Mouse (Mus musculus): ENCODE measurements around the gene Slit2. TPM values are rescaled to one million over a fixed set of nuclear protein-coding genes. Genes with fewer than 3 reads are reported as not detected.
A peak's percentile ranks its signal among the peaks of the same experiment; 100 is the strongest.

Slit2 gene
- polyA plus RNA-seq, 1 experiment from 2014 or later, result 32.6 TPM

DNA sequence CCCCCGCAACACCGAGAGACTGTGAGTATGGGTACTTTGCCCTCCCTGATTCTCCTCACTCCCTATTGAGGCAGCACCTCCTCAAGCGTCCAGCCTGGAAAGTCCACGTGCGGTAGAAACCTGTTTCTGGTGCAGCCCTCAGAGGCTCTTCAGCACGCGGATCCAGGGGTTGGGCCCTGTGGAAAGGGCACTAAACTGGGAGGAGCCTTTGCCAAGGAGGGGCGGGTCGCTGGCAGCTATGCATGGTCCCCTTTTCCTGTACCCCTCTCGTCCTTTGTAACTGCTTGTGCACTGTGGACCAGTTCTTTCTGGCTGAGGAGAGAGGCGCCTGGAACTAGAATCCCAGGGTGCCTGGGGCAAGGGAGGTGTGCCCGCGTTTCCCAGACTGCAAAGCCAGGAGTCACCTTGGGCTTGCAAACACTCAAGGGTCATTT, 2.3 kb downstream of the Slit2 start:
- ATAC-seq (ENCODE audit: low FRiP score, low TSS enrichment), result peak; percentile 52
- H3K9me3 ChIP-seq (ENCODE audit: low read length), result no peaks in the 10 kb centered on the region
- peak overlapping the region; percentile 64 for H3K4me3 ChIP-seq (ENCODE audit: low read length)
- peaks cover 4% of the 10 kb centered on the region; the same call in 1 of the 2 replicates for H3K36me3 ChIP-seq (ENCODE audit: insufficient read depth, low read length)
- peaks cover 40% of the 10 kb centered on the region for H3K4me1 ChIP-seq (ENCODE audit: insufficient read depth, low read length)
- under 1% methylated on average over 13 of the region's 13 CpGs for WGBS
- H3K9ac ChIP-seq (replicated peaks; ENCODE audit: low read length), result peak overlapping the region; percentile 67
- H3K4me2 ChIP-seq (replicated peaks; ENCODE audit: low read depth, low read length), result peak overlapping the region; percentile 98
- H3K27ac ChIP-seq (ENCODE audit: low read length), result no peak overlapping the region; the same call in 1 of the 2 replicates
- no peaks in the 10 kb centered on the region for H3K27me3 ChIP-seq (ENCODE audit: insufficient read depth, low read length)

DNA sequence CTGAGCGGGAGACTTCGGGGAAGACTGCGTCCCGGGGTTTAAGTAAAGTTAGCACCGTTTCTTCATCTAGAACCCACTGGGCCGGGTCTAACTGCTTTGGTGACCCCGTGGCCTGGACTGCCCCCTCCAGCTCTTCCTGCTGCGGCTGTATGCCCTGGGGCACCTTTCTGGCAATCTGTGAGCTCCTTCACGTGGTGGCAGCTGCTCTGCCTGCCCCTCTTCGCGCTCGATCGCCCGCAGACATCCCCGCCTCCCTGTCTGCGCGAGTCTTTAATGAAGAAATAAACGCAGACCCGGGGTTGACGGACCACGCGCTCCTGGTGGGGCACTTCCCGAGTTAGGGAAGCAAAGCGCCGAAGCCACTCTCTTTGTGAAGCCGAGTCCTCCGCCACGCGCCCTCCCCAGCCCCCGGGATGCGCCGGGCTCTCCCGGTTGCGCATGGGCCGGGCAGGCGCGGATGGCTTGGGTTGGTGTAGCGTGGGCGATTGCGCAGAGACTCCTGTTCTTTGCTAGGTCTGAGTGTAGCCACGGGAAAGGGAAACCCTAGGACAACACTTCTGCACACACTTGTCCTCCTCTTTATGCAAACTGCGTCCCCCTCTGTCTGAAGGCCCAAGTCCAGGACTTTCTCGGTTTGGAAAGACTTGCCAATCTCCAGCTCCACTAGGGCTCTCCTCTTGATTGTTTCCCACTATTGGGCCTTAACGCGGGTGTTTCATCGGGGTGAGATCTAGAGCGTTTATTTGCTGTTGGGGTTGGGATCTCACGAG, 3.1 kb downstream of the Slit2 start:
- Histone ChIP-seq H3K27me3 (ENCODE audit: insufficient read depth, low read length) (no peaks in the 10 kb centered on the region), H3K9ac (replicated peaks; ENCODE audit: low read length) (peak overlapping the region; percentile 67), H3K27ac (ENCODE audit: low read length) (peak overlapping the region; percentile 8; the same call in 1 of the 2 replicates), H3K4me3 (ENCODE audit: low read length) (peak overlapping the region; percentile 64), H3K4me2 (replicated peaks; ENCODE audit: low read depth, low read length) (peak overlapping the region; percentile 98), H3K4me1 (ENCODE audit: insufficient read depth, low read length) (peaks cover 37% of the 10 kb centered on the region), H3K36me3 (ENCODE audit: insufficient read depth, low read length) (peaks cover 4% of the 10 kb centered on the region; the same call in 1 of the 2 replicates), H3K9me3 (ENCODE audit: low read length) (no peaks in the 10 kb centered on the region)
- under 1% methylated on average over 48 of the region's 48 CpGs for WGBS
- ATAC-seq (ENCODE audit: low FRiP score, low TSS enrichment), result peak; percentile 40

DNA sequence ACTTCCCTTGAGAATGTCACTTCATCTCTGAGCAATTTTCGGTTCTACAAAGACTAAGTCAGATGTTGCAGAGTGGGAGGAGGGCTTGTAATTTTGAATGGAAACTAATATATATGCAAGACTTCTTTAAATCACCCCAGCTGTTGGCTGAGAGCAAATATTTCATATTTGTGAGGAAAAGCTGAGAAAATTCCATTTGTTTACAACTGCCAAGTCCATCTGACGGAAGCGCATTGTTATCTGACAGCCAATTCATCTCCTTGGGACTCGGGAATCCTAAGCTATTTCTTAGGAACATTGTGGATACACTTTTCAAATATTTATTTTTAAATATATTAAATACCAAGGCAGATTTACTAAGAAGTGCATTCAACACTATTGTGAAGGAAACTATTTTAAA, 8.0 kb downstream of the Slit2 start:
- H3K4me2 ChIP-seq (replicated peaks; ENCODE audit: low read depth, low read length), result no peak overlapping the region
- no peak overlapping the region for H3K27ac ChIP-seq (ENCODE audit: low read length)
- H3K36me3 ChIP-seq (ENCODE audit: insufficient read depth, low read length), result peaks cover 8% of the 10 kb centered on the region; the same call in 1 of the 2 replicates
- WGBS, result 74% methylated on average over 4 of the region's 4 CpGs
- no peak overlapping the region for H3K4me3 ChIP-seq (ENCODE audit: low read length)
- no peak overlapping the region for H3K9ac ChIP-seq (replicated peaks; ENCODE audit: low read length)
- H3K9me3 ChIP-seq (ENCODE audit: low read length), result no peaks in the 10 kb centered on the region
- no peak for ATAC-seq (ENCODE audit: low FRiP score, low TSS enrichment)
- H3K4me1 ChIP-seq (ENCODE audit: insufficient read depth, low read length), result peaks cover 20% of the 10 kb centered on the region; the same call in 1 of the 2 replicates
- H3K27me3 ChIP-seq (ENCODE audit: insufficient read depth, low read length), result no peaks in the 10 kb centered on the region

DNA sequence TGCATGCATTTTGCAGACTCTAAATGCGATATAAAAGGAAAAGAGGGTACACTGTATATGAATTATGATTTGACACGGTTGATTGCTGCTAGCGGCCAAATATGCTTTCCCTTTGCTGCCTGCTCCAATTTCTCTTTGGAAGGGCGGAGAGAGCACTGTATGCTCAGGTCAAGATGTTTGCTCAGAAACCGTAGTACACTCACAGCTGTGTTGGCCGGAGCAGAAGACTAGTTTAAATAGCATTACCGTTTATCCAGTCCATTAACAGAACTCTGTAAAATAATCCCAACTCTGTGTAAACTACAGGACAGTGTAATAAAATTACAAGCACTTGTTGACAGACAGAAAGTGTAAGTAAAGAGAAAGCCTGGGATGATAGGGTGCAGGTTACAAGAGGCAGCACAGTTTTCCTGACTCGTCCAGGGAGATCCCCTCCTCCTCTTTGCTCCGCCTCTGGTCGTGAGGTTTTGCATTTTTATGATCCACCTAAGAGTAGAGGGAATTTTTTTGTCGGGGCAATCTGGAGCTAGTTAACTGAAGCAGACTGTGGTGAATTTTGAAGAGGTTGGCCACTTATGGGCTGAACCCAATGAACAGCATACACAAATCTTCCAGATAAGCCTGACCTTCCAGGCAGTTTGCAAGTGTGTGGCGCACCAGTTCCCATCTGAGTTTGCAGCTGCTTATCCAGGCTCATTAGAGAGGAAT, 20.9 kb downstream of the Slit2 start:
- WGBS, result 21% methylated on average over 12 of the region's 12 CpGs
- Histone ChIP-seq H3K36me3 (ENCODE audit: insufficient read depth, low read length) (0 out of 2 replicates have a peak, but pooled peaks cover 3% of the 10 kb centered on the region), H3K27me3 (ENCODE audit: insufficient read depth, low read length) (no peaks in the 10 kb centered on the region), H3K27ac (ENCODE audit: low read length) (no peak overlapping the region), H3K4me3 (ENCODE audit: low read length) (no peak overlapping the region), H3K9ac (replicated peaks; ENCODE audit: low read length) (no peak overlapping the region), H3K4me2 (replicated peaks; ENCODE audit: low read depth, low read length) (peak overlapping the region; percentile 20), H3K9me3 (ENCODE audit: low read length) (no peaks in the 10 kb centered on the region), H3K4me1 (ENCODE audit: insufficient read depth, low read length) (peaks cover 9% of the 10 kb centered on the region; the same call in 1 of the 2 replicates)
- 0 out of 2 replicates have a peak, but pooled peaks have one; percentile 51 for ATAC-seq (ENCODE audit: low FRiP score, low TSS enrichment)

DNA sequence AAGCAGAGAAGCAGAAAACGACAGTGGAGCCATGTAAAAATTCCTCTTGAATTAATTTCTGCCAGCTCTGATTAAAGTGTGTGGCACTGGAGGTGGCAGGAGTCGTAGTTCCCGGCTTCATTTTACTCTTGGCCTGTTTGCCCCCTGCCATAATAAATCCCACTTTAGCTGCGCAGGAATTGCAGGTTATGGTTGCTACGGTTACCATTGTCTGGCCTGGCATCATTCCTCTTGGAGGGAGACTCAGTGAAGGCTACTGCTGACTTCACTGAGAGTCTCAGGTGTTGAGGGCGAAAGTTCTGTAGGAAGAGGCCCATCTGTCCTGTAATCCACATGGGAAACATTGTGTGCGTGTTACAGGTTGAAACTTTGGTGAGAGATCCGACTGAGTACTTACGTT, 22.6 kb downstream of the Slit2 start:
- peaks cover 9% of the 10 kb centered on the region; the same call in 1 of the 2 replicates for H3K4me1 ChIP-seq (ENCODE audit: insufficient read depth, low read length)
- no peaks in the 10 kb centered on the region for H3K9me3 ChIP-seq (ENCODE audit: low read length)
- no peak overlapping the region for H3K4me2 ChIP-seq (replicated peaks; ENCODE audit: low read depth, low read length)
- H3K27me3 ChIP-seq (ENCODE audit: insufficient read depth, low read length), result no peaks in the 10 kb centered on the region
- no peak for ATAC-seq (ENCODE audit: low FRiP score, low TSS enrichment)
- H3K27ac ChIP-seq (ENCODE audit: low read length), result no peak overlapping the region
- H3K36me3 ChIP-seq (ENCODE audit: insufficient read depth, low read length), result no peaks in the 10 kb centered on the region
- no peak overlapping the region for H3K9ac ChIP-seq (replicated peaks; ENCODE audit: low read length)
- H3K4me3 ChIP-seq (ENCODE audit: low read length), result no peak overlapping the region
- WGBS, result 41% methylated on average over 9 of the region's 9 CpGs

DNA sequence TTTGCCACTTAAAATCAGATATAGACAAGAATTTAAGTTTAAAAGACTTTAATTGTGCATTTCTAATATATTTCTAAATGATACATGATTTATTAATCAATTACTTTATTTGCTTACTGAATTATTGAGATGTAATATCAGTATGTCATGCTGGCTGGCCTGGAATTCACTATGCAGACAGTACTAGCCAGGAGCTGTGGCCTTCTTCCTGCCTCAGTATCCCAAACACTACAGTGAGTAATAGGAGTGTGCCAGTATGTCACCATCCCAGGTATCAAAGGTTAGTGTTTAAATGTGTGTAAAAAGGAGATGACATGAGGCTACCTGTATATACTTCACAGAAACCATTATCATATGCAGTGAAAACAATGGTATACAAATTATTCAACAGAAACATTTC, 23.1 kb downstream of the Slit2 start:
- H3K4me2 ChIP-seq (replicated peaks; ENCODE audit: low read depth, low read length), result no peak overlapping the region
- no peak overlapping the region for H3K27ac ChIP-seq (ENCODE audit: low read length)
- no peak overlapping the region for H3K9ac ChIP-seq (replicated peaks; ENCODE audit: low read length)
- H3K9me3 ChIP-seq (ENCODE audit: low read length), result no peaks in the 10 kb centered on the region
- no peaks in the 10 kb centered on the region for H3K27me3 ChIP-seq (ENCODE audit: insufficient read depth, low read length)
- no peak for ATAC-seq (ENCODE audit: low FRiP score, low TSS enrichment)
- peaks cover 9% of the 10 kb centered on the region; the same call in 1 of the 2 replicates for H3K4me1 ChIP-seq (ENCODE audit: insufficient read depth, low read length)
- no peak overlapping the region for H3K4me3 ChIP-seq (ENCODE audit: low read length)
- no peaks in the 10 kb centered on the region for H3K36me3 ChIP-seq (ENCODE audit: insufficient read depth, low read length)

DNA sequence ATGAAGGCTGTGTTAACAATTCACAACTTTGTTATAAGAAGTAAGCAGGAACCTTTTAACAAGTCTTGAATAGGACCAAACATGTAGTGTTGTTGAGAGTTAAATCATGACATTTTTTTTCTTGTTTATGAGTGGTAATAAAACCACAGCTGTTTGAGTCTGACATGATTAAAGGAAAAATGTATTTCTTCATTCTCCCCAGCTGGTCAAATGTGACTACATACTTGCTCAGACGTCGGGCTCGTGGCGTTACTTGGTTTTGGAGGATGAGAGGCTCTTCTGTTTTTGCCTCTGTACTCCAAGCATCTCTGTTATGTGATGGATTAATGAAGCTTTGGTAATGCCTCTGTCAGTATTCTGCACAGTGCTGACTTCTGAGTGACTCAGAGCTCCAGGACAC, 40.5 kb downstream of the Slit2 start:
- H3K9me3 ChIP-seq (ENCODE audit: low read length), result no peaks in the 10 kb centered on the region
- ATAC-seq (ENCODE audit: low FRiP score, low TSS enrichment), result no peak
- H3K27me3 ChIP-seq (ENCODE audit: insufficient read depth, low read length), result no peaks in the 10 kb centered on the region
- no peak overlapping the region for H3K4me2 ChIP-seq (replicated peaks; ENCODE audit: low read depth, low read length)
- no peak overlapping the region for H3K4me3 ChIP-seq (ENCODE audit: low read length)
- H3K27ac ChIP-seq (ENCODE audit: low read length), result no peak overlapping the region
- H3K9ac ChIP-seq (replicated peaks; ENCODE audit: low read length), result no peak overlapping the region
- no peaks in the 10 kb centered on the region for H3K4me1 ChIP-seq (ENCODE audit: insufficient read depth, low read length)
- 68% methylated on average over 4 of the region's 4 CpGs for WGBS
- H3K36me3 ChIP-seq (ENCODE audit: insufficient read depth, low read length), result no peaks in the 10 kb centered on the region

DNA sequence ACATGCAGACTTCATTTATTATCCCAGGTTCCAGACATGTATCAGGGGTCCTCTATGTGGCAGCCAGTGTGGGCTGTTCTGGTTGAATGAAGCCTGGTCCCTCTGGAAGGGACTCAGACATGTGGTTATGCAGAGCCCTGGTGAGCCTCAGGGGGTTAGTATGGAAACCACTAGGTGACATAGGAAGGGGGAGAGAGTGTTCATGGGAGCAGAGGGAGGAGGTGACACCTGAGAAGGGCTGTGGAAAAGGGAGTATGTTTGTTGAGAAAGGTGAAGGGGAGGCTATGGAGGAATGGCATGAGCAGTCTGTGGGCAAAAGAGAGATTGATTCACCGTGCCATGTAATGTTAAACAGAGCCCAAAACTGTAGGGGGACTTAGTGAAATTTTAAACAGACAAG, 51.9 kb downstream of the Slit2 start:
- H3K36me3 ChIP-seq (ENCODE audit: insufficient read depth, low read length), result no peaks in the 10 kb centered on the region
- no peaks in the 10 kb centered on the region for H3K27me3 ChIP-seq (ENCODE audit: insufficient read depth, low read length)
- no peaks in the 10 kb centered on the region for H3K9me3 ChIP-seq (ENCODE audit: low read length)
- WGBS, result 21% methylated on average over 1 of the region's 1 CpGs
- H3K4me2 ChIP-seq (replicated peaks; ENCODE audit: low read depth, low read length), result no peak overlapping the region
- no peak overlapping the region for H3K27ac ChIP-seq (ENCODE audit: low read length)
- peak; percentile 94 for ATAC-seq (ENCODE audit: low FRiP score, low TSS enrichment)
- H3K9ac ChIP-seq (replicated peaks; ENCODE audit: low read length), result no peak overlapping the region
- no peak overlapping the region for H3K4me3 ChIP-seq (ENCODE audit: low read length)
- peaks cover 14% of the 10 kb centered on the region for H3K4me1 ChIP-seq (ENCODE audit: insufficient read depth, low read length)

DNA sequence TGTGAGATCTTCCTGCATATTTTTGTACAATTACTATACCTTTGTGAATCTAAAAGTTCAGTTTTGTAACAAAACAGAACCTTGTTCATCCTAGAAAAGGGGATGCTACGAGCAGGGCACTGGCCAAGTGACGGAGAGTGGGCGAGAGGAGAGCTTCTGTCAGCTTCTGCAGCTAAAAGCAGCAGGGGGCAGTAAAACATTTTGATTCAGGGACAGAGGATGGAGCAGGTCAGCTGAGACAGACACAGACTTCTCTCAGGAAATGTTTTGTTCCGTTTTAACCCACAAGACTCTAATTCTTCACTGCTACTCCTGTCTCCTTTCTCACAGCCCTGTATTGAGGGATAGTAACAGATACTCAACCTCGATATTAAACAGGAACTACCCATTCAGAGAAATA, 55.1 kb downstream of the Slit2 start:
- no peaks in the 10 kb centered on the region for H3K27me3 ChIP-seq (ENCODE audit: insufficient read depth, low read length)
- no peak overlapping the region for H3K4me3 ChIP-seq (ENCODE audit: low read length)
- H3K27ac ChIP-seq (ENCODE audit: low read length), result no peak overlapping the region
- H3K9me3 ChIP-seq (ENCODE audit: low read length), result no peaks in the 10 kb centered on the region
- no peaks in the 10 kb centered on the region for H3K36me3 ChIP-seq (ENCODE audit: insufficient read depth, low read length)
- peak; percentile 61; the same call in 1 of the 2 replicates for ATAC-seq (ENCODE audit: low FRiP score, low TSS enrichment)
- no peak overlapping the region for H3K9ac ChIP-seq (replicated peaks; ENCODE audit: low read length)
- 29% methylated on average over 5 of the region's 5 CpGs for WGBS
- peaks cover 14% of the 10 kb centered on the region for H3K4me1 ChIP-seq (ENCODE audit: insufficient read depth, low read length)
- H3K4me2 ChIP-seq (replicated peaks; ENCODE audit: low read depth, low read length), result no peak overlapping the region
